Mouse (Mus musculus) adrenal gland, adult 18-20 months (tissue): Measurements from ENCODE around the gene Coa7. TPM values are rescaled to one million over a fixed set of nuclear protein-coding genes. Genes with fewer than 3 reads are reported as not detected.
A peak's percentile ranks its signal among the peaks of the same experiment; 100 is the strongest.
"Not testable (repeated sequence)": the region's sequence is repeated elsewhere in the genome, so short reads cannot be mapped to it uniquely, and the experiment has no call there.

Source experiments
- DNase-seq, 2 experiments: peaks; one replicate each; pipeline ENCODE4 v3.0.0; 2021 to 2022; ENCODE audit warnings: low spot score in 2 of 2
- total RNA-seq, 2 experiments: library from RNA; stranded (reverse); gene quantifications; 1 replicate in 1 of 2; 2 replicates in 1 of 2; pipeline ENCODE4 v1.2.3; 2021

The Coa7 gene
- total RNA-seq, 2 experiments from 2014 or later: 40.6 to 42.5 TPM

DNA sequence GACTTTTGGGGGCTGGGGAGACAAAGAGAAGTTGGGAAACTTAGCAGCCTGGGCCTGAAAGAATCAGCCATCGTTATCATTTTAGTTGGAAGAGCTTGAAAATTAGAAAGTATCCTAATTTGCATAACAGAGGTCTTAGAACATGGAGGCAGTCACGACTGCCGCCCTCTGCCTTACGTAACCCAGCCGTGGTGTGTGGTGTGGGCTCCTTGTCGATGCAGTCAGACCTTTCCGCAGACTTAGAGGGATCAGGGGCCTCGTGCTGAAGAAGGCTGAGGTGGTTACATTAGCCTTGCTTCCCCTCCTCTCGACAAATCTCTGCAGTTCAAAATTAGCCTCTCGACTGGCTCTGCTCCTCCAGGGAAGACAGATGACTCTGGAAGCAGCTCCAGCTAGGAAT lies 10.9 kb downstream of the Coa7 start:
- no peak for DNase-seq

DNA sequence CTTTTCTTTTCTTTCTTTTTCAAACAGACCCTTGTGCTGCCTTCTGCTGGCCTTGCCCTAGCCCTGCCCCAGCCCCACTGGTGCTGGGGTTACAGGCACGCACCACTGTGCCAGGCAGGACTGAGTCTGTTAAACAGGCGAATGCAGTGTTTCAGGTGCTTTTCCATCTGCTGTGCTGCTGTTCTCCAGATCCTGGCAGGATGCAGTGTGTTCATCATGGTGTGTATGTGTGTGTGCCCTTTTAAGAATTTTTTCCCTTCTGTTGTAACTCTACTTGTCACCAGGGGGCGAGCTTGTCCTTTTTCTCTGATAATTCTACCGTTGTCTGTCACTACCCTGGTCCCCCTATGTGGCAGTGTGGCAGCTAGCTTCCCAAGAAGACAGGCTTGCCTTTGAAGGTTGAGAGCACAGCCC lies 11.3 kb downstream of the Coa7 start:
- peak; percentile 51 to 58 for DNase-seq

DNA sequence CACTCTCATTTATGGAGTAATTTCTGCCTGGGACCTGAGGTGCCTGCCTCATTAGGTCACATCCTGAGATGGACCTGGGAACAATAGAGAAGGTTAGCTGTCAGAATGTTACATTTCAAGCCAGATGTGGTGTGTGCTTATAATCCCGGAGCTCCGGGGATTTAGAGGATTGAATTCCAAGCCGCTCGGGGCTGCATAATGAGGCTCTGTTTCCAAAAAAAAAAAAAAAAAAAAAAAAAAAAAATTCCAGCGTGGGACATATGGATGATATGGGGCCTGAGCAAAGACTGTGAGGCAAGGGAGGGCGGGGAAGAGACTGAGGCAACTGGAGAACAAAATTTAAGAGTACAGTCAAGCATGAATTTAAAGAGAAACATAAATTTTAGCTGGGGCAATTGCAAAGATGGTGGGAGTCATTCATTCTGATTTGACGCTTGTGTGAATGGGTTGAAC lies 16.7 kb downstream of the Coa7 start:
- DNase-seq: no peak

DNA sequence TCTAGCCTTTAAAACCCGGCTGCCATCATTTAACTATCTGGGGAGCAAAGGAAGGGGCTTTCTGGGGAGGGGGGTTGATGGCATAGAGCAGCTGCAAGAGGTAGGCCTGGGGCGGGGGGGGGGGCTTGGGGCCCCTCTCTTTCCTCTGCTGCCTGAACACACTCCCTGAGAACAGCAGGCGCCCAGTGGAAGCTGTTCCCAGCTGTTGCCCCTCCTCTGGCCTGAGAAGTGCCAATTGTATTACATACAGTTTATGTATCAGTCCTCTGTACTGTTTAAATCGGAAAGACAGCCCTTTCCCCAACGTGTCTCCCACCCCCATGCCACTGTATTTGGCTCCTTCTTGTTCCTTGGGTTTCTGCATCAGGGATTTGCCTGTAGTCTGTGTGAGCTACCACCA lies 17.9 kb downstream of the Coa7 start:
- no peak for DNase-seq

DNA sequence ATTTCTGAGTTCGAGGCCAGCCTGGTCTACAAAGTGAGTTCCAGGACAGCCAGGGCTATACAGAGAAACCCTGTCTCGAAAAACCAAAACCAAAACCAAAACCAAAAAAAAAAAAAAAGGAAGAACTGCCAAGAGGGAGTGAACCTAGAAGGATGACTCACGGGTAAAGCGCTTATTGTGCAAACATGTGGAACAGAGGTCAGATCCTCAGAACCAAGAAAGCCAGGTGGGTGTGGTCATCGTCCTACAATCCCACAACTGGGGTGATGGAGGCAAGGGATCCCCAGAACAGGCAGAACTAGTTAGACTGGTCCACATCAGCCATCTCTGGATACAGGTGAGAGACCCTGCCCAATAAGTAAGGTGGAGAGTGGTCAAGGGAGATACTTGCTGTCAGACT lies 19.2 kb downstream of the Coa7 start:
- no peak for DNase-seq

DNA sequence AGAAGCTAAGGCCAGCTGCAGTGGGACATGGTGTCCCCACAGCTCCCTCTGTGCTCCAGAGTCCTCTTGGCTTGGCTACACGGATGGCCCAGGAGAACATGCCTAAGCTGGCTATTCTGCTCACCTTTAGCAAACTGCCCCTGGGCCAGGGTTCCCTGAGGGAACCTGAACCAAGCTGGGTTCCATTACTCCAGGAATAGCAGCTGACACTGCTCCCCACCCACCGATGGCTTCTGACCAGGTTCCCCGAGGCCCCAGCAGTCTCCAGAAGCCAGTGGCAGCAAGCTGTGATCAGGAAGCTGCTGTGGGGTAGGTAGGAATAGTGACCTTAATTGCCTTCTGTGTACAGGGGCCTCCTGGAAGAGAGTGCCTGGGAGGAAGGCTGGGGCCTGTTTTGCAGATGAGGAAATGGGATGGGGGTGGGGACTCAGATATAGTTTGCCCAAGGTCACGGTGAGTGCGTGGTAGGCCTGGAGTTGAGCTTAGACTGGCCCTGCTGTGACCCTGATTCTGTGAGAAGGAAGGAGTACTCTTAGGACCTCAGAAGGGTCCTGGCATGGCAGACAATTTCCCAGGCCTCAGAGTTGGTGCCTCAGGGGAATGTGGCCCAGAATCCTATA lies 20.4 kb downstream of the Coa7 start:
- DNase-seq: no peak

DNA sequence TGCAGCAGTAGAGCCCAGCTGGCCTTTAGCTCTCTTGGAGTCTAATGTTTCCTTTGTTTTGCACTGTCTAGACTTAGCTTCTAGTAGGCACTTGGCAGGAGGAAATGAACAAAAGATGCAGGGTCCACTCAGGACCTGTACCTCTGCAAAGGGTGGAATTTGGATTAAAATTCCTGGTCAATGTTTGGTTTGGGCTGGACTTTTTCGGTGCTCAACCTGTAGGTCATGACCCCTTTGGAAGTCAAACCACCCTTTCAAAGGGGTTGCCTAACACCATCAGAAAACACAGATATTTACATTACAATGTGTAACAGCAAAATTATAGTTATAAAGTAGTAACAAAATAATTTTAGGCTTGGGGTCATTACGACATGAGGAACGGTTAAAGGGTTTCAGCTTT lies 21.1 kb downstream of the Coa7 start:
- no peak for DNase-seq

DNA sequence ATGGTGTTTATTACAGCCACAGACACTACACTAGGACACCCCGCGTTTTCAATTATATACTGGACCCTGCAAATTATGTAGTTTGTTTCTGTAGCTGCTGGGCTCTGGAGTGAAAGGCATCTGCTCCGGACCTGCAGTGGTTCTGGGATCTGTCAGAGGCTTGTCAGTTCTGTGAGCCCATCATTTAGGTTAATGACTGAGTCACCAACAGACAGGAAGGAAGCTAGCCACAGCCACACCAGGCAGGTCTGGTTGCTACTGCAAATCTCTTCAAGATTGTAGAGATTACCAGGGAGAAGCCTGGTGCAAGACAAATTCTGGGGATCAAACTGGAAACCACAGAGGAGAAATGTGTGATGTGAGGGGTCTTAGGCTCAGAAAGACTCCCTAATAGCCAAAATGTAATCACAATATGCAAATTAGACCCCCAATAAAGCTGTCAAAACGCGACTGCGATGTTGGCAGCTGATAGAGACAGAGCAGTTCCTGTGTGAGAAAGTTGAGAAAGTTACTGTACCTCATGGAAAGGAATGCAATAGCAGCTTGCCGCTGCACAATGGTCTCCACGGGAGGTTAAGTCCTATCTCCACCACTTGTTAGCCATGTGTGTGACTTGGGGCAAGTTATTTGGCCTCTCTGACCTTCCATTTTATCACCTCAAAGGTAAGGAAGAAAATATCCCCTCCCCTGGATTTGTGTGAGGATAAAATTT lies 22.1 kb downstream of the Coa7 start:
- DNase-seq: no peak

DNA sequence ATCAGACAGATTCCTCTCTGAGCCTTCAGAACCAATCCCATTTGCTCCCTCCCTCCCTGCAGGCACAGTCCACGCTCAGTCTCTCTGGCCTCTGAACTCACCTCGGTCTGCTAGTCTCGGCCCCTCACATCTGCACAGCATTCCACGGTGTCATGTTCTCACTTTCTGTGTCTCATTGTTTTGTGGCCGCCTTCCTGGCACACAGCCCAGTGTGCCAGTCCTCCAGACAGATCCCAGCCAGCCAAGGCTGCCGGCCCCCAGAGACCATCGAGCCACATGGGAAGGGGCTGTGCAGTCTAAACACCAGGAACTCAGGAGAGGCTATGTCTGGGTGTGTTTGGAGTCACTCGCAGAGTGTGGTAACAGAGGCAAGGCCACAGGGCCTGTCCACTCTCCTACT lies 22.9 kb downstream of the Coa7 start:
- DNase-seq: no peak

DNA sequence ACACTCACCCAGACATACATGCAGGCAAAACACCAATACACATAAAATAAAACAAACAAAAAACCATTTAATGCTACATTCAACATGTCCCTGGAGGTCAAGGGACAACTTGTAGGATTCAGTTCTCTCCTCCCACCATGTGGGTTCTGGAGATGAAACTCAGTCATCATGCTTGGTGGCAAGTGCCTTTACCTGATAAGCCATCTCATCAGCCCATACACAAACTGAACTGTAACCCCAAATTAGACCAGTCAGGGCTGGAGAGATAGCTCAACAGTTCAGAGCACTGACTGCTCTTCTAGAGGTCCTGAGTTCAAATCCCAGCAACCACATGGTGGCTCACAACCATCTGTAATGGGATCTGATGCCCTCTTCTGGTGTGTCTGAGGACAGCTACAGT lies 25.7 kb downstream of the Coa7 start:
- not testable (repeated sequence) for DNase-seq

DNA sequence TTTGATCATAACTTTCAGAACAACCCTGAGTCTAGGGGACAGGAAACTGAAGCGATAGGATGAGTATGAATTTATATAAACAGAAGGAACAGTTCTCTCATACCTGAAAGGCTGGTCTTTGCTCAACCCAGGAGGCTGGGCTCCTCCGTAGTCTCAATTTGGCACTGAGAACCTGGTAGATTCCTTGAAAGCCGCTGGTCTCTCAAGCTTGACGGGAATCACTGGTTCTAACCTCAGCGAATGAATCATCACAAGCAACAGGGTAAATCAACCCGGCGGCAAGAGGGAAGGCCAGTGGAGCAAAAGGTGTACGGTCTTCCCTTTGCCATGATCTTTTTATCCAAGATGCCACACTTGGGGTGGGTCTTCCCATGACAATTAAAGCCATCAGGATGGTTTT lies 29.5 kb downstream of the Coa7 start:
- DNase-seq: no peak

DNA sequence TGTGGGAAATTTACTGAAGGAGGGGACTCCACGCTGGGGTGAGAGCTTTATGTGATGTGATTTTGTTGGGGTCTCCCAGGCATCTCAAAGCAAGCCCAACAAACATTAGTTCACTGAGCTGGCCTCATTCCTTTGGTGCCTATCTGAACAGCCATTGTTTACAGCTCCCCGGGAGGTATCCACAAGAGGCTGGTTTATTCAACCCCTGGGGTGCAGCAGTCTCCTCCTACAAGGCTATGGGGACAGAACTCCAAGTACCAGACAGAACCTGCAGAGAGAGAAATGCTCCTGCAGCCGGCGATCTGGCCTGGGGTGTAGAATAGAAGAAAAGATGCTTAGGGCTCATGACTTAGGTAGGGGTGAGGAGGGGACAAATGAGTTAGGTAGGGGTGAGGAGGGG lies 30.6 kb downstream of the Coa7 start:
- no peak for DNase-seq

DNA sequence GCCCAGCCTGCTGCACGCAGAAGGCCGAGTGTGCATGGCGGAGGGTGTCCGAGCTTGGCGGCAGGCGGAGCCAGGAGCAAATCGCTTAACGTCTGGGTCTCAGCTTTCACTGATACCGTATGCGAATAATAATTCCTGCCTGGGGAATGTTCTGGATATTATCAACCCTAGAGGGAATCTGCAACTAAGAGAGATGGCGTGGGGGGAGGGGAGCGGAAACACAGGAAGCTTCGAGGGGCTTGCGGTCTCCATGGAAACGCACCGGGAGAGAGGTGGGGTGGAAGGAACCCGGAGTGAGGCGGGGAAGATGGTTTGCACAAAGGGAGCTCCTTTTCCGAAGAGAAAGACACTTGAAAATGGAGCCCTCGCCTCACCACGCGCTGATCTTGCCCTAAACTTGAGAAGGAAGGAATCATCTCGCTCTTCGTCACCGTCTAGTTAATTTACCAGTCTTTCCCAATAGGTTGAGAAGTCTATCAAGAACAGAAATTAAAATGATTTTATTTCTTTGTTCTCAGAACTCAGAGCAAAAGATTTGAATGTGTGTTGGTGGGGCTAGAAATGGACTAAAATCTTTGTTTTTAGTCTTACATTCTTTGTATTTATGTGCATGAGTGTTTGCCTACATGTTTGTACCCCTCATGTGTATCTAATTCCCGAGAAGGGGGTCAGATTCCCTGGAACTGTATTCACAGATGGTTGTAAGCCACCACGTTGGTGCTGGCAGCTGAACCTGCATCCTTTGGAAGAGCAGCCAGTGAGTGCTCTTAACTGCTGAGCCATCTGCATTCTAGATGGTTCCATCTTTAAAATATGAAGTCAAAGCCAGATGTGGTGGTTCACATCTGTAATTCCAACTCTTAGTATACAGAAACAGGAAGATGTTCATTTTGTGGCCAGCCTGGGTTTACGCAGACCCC lies 32.5 kb downstream of the Coa7 start:
- DNase-seq: no peak

DNA sequence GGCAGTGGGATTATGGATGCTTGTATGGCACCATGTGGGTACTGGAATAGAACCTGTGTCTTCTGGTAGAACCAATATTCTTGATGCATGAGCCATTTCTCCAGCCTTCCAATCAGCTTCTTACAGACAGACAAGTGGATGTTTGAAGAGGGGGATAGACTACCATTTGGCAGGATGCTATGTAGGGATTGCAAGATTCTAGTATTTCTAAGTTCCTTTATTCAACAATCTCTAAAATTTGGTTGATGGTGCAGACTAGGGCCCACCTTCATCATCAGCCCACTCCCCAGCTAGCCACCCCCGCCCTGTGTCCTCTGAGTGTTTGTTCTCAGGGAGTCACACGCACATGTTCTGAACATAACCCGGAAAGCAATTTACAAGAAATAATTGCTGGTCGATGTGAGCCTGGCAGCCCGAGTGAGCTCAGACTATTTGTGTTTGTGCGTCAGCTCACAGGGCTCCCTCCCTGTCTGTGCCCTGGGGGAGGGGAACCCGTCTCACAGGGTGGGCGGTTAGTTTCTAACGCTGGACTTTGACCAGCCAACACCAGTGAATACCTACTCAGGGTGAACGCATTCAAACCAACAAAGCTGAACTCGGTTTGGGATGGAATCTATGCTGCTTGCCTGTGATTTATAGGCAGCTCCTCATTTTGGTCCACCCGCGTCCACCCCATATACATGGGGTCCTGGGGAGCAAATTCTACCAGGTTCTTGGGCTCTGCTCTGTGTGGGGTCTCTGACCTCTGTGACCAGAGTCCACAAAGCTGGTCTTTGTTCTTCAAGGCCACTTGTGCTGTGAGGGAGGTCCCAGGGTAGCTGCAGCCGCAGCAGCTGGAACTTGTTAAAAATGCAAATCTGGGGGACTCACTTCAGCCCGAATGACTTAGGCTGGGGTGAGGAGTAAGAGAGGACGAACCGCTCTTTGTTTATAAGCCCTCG lies 34.7 kb downstream of the Coa7 start:
- DNase-seq: no peak

DNA sequence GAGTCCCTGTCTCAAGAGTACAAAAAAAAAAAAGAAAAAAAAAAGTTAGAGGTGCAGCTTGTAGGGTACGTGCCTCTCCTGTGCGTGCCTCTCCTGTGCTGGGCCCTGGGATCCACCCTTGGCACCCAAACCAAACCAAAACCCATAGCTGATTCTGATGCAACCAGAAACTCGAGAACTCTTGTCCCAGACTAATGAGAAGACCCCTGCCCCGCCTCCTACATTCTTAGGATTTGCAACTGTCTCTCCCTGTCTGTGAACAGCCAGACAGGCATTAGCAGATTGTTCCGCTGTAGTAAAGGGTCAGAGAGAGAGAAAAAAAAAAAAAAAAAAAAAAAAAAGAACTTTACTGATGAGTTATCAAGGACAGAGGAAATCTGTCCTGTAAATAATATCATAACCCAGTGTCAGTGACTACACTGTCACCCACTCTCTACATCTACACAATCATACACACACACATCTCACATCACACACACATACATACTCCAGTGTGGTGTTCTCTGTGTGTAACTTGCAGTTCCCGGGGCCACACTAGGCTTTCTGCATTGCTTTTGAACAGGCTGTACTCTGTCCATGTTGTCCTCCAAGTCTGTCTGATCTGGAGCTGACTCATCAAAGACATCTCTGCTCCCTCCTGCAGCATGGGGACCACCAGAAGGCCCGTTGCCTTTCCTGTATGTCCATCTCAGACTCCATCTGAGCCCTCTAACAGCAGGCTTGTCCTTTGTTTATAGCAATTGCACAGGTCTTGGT lies 35.6 kb downstream of the Coa7 start:
- DNase-seq: no peak

DNA sequence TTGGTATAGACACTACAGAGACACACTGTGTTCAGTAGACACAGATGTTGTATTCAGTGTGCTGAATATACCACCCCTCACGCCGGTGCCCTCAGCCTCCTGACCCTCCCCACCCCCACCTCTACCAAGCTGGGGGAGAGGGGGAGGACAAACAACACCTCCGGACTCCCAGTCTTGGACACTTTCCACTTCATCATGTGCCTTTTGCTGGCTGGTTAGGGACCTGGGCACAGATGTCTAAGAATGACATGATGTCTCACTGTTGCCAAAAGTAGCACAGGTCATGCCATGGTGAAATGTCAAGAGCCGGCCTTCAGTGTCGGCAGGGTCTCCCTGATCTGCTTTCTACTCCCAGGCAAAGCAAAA lies 36.2 kb downstream of the Coa7 start:
- DNase-seq: no peak

DNA sequence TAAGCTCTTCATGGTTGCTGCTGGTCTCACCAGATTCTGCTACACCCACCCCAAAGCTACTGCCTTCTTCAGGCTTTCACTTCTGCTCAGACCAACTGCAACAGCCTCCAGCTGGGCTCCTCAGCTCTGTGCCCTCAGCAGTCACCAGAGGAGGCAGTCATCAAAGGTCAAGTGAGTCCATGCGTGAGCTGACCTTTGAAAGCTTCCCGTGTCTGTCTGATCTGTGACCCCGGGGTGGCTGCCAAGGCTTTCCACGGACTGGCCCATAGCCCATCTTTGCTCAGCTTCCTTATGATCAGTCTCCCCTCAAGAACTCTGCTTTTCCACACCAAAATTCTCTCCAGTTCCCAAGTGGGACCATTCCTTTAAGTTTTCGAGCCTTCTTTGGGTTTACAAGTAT lies 41.3 kb downstream of the Coa7 start:
- no peak for DNase-seq

DNA sequence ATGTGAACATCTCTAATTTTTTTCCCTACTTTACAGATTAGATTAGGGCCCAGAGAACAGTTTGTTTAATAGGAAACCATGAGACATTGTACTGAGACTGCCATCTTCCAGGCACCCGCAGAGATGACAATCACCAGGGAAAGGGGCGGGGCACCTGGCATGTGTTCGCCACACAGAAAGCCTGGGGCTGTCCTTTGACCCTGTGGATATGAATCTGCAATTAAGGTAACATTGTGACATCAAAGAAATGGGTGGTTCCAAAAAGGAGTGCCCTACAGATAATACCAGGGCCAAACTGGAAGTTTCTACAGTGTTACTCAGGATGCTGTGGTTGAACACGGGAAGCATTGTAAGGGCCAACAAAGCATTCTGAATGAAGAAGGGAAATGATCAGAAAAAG lies 42.5 kb downstream of the Coa7 start:
- no peak for DNase-seq

DNA sequence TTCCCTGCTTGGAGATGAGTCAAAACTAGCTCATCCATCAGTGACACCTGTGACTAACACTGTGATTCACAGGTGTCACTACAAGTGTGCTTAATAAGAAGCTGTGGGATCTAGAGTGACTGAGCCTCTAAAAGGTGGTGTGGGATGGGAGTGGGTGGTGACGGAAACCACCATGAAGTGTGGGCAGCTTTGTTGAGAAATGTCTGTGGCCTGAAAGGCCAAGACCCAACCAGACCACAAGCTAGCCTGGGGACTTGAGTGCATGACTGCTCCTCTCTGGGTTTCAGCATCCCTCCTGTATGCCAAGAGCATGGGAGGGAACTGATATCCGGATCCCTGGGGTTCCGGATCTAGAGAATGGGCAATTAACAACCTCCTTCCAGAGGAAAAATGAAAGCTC lies 43.5 kb downstream of the Coa7 start:
- DNase-seq: no peak

DNA sequence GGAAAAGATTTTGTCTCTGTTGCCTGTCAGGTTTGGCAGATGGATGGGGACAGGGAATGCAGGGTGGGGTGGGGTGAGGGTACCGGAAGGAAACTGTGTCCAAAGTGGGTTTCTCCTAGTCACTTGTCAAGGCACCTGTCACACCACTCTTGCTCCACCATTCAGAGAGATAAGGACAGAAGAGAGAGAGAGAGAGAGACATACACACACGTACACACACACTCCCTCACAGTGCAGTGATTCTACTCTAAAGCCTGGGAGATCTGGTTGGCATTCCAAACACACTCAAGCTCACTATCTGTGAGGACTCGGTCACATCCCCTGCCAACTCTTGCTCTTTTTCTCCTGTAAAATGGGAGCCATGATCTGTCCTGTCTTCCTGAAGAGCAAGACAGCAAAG lies 44.2 kb downstream of the Coa7 start:
- no peak for DNase-seq
